Mouse (Mus musculus) ovary, postnatal 36 days (tissue): ENCODE results near the gene Ncbp2.

Source experiments
- DNase-seq: peaks from one replicate; pipeline ENCODE4 v3.0.0; 2022; ENCODE audit warnings: low spot score, mixed read lengths

Ncbp2 gene

GRCm38 (mm10) chr16:32009913-32010312 lies 61.6 kb downstream of the Ncbp2 start:
- DNase-seq: no peak

GRCm38 (mm10) chr16:32010330-32010729 lies 62.0 kb downstream of the Ncbp2 start:
- DNase-seq: no peak
